16 mouse cellular contexts compared by ENCODE assay signal in genomic region chr5:33009301-33009700, GRCm38 (mm10). TPM values are rescaled to one million over a fixed set of nuclear protein-coding genes. Genes with fewer than 3 reads are reported as not detected.
DNase-seq lines count a peak whose midpoint lies in the region; ATAC-seq lines count a peak whose summit lies in the region.
"Had no signal": no experiment of that assay in that cellular context is flagged by ENCODE, and none has a peak within 500 bp of the region (broad histone marks: within the 10 kb centered on the region; RNA-seq: fewer than 3 reads in every experiment).

No protein-coding gene starts in this region.

- no peaks in the 10 kb centered on the region for H3K79me2 ChIP-seq in macrophage (ENCODE audit: inconsistent target)

- no peak for DNase-seq in forebrain, embryonic 10.5 days (ENCODE audit: extremely low spot score, low spot score)
- no peak for DNase-seq in liver, embryonic 11.5 days (ENCODE audit: low spot score)
- DNase-seq in R1 (ENCODE audit: low read depth, low spot score) = peak; percentile 44
- no peak for DNase-seq in spleen, postnatal 4 days (ENCODE audit: low spot score in 2 of 2)
- DNase-seq: B cell, adult 2 months; gastrocnemius, postnatal 36 days; heart, postnatal 14 days had no signal

- no peak overlapping the region for H3K9ac ChIP-seq in forebrain, embryonic 12.5 days
- H3K9ac ChIP-seq in liver, embryonic 15.5 days = no peak overlapping the region
- no peak overlapping the region for H3K9ac ChIP-seq in liver, embryonic 11.5 days (ENCODE audit: low read depth, low read length)
- H3K9ac ChIP-seq: forebrain, embryonic 15.5 days; heart, embryonic 15.5 days; hindbrain, embryonic 14.5 days had no signal

- no peak overlapping the region for H3K4me3 ChIP-seq in forebrain, embryonic 10.5 days
- no peak overlapping the region for H3K4me3 ChIP-seq in forebrain, embryonic 12.5 days (replicated peaks)
- H3K4me3 ChIP-seq in liver, embryonic 15.5 days (replicated peaks) = no peak overlapping the region
- no peak overlapping the region for H3K4me3 ChIP-seq in liver, embryonic 11.5 days (ENCODE audit: low read depth, low read length)
- no peak overlapping the region for H3K4me3 ChIP-seq in macrophage (ENCODE audit: inconsistent target)
- H3K4me3 ChIP-seq: embryonic facial prominence, embryonic 10.5 days; forebrain, embryonic 15.5 days; heart, embryonic 15.5 days had no signal

- no peak overlapping the region for H3K4me2 ChIP-seq in forebrain, embryonic 12.5 days
- no peak overlapping the region for H3K4me2 ChIP-seq in liver, embryonic 15.5 days
- no peak overlapping the region for H3K4me2 ChIP-seq in liver, embryonic 11.5 days
- H3K4me2 ChIP-seq: forebrain, embryonic 15.5 days; heart, embryonic 11.5 days; heart, embryonic 15.5 days; hindbrain, embryonic 14.5 days had no signal

- H3K27me3 ChIP-seq in forebrain, embryonic 10.5 days (ENCODE audit: poor library complexity, severe bottlenecking) = peaks cover 25% of the 10 kb centered on the region
- H3K27me3 ChIP-seq in forebrain, embryonic 12.5 days = 0 out of 2 replicates have a peak, but pooled peaks cover 9% of the 10 kb centered on the region
- peaks cover 19% of the 10 kb centered on the region; the same call in 1 of the 2 replicates for H3K27me3 ChIP-seq in liver, embryonic 15.5 days
- H3K27me3 ChIP-seq in liver, embryonic 11.5 days (replicated peaks; ENCODE audit: control insufficient read depth, insufficient read depth, low read length) = no peaks in the 10 kb centered on the region
- H3K27me3 ChIP-seq: forebrain, embryonic 15.5 days; heart, embryonic 15.5 days had no signal

- H3K9me3 ChIP-seq in forebrain, embryonic 10.5 days = no peaks in the 10 kb centered on the region
- H3K9me3 ChIP-seq in forebrain, embryonic 12.5 days = no peaks in the 10 kb centered on the region
- H3K9me3 ChIP-seq in liver, embryonic 15.5 days (replicated peaks) = no peaks in the 10 kb centered on the region
- no peaks in the 10 kb centered on the region for H3K9me3 ChIP-seq in liver, embryonic 11.5 days (ENCODE audit: control insufficient read depth, low read length)
- H3K9me3 ChIP-seq: embryonic facial prominence, embryonic 10.5 days; forebrain, embryonic 15.5 days; heart, embryonic 15.5 days had no signal

- 0 out of 2 replicates have a peak overlapping the region, but pooled peaks have one; percentile 25 for H3K27ac ChIP-seq in forebrain, embryonic 10.5 days
- no peak overlapping the region for H3K27ac ChIP-seq in forebrain, embryonic 12.5 days
- H3K27ac ChIP-seq in liver, embryonic 15.5 days (replicated peaks) = peak overlapping the region; percentile 19; the same call in 1 of the 2 replicates
- no peak overlapping the region for H3K27ac ChIP-seq in liver, embryonic 11.5 days (ENCODE audit: low read depth, low read length)
- peak overlapping the region; percentile 85 for H3K27ac ChIP-seq in macrophage
- H3K27ac ChIP-seq: embryonic facial prominence, embryonic 10.5 days; forebrain, embryonic 15.5 days; heart, embryonic 15.5 days had no signal

- peaks cover 43% of the 10 kb centered on the region for H3K4me1 ChIP-seq in forebrain, embryonic 10.5 days
- H3K4me1 ChIP-seq in forebrain, embryonic 12.5 days = peaks cover 42% of the 10 kb centered on the region
- peaks cover 4% of the 10 kb centered on the region; the same call in 1 of the 2 replicates for H3K4me1 ChIP-seq in liver, embryonic 15.5 days (replicated peaks)
- 0 out of 2 replicates have a peak, but pooled peaks cover 4% of the 10 kb centered on the region for H3K4me1 ChIP-seq in liver, embryonic 11.5 days (replicated peaks; ENCODE audit: control insufficient read depth, insufficient read depth, low read length)

- H3K36me3 ChIP-seq in forebrain, embryonic 10.5 days (replicated peaks) = no peaks in the 10 kb centered on the region
- H3K36me3 ChIP-seq in forebrain, embryonic 12.5 days (replicated peaks) = no peaks in the 10 kb centered on the region
- no peaks in the 10 kb centered on the region for H3K36me3 ChIP-seq in liver, embryonic 15.5 days (replicated peaks)
- no peaks in the 10 kb centered on the region for H3K36me3 ChIP-seq in liver, embryonic 11.5 days (ENCODE audit: control insufficient read depth, insufficient read depth, low read length)
- H3K36me3 ChIP-seq in macrophage (ENCODE audit: inconsistent target) = no peaks in the 10 kb centered on the region
- H3K36me3 ChIP-seq: embryonic facial prominence, embryonic 10.5 days; forebrain, embryonic 15.5 days; heart, embryonic 15.5 days had no signal

- whole genome bisulfite sequencing in forebrain, embryonic 10.5 days = 63% methylated on average over 2 of the region's 2 CpGs
- 59% methylated on average over 2 of the region's 2 CpGs for WGBS in forebrain, embryonic 12.5 days
- 46% methylated on average over 2 of the region's 2 CpGs for WGBS in liver, embryonic 15.5 days (ENCODE audit: insufficient replicate concordance)
- 63% methylated on average over 2 of the region's 2 CpGs for whole genome bisulfite sequencing in liver, embryonic 11.5 days
- WGBS in macrophage (ENCODE audit: missing documents) = 88% methylated on average over 2 of the region's 2 CpGs

- no peak for ATAC-seq in forebrain, embryonic 12.5 days (ENCODE audit: low FRiP score)
- no peak for ATAC-seq in liver, embryonic 15.5 days (ENCODE audit: insufficient read depth)
- ATAC-seq in liver, embryonic 11.5 days (replicated peaks; ENCODE audit: low FRiP score) = no peak
- ATAC-seq: CD4-positive, CD25-positive, alpha-beta regulatory T cell, adult 4 months; forebrain, embryonic 15.5 days had no signal

RNA-seq across cellular contexts. Expression of gene Ywhah, which starts 9.3 kb away (rescaled TPM):
- 440 and 451 TPM in 2 replicates for polyA plus RNA-seq in forebrain, embryonic 10.5 days (2016; fragmentation: Nextera tagmentation; extraction: Ambion mirVana)
- polyA plus RNA-seq in forebrain, embryonic 12.5 days (2016; fragmentation: Nextera tagmentation; extraction: Ambion mirVana) = 453 and 463 TPM in 2 replicates
- polyA plus RNA-seq in liver, embryonic 15.5 days (2015; fragmentation: Nextera tagmentation; extraction: Ambion mirVana) = 195 and 201 TPM in 2 replicates
- 361 and 380 TPM in 2 replicates for polyA plus RNA-seq in liver, embryonic 11.5 days (2014; fragmentation: Nextera tagmentation; extraction: Ambion mirVana)
- 100 to 1,000 TPM in 17 of 26 experiments, 10 to 100 TPM in 9; 50.8 to 209 (median 111) TPM for total RNA-seq in macrophage (2018; cell fraction: chromatin; rRNA removed)
- 100 to 1,000 TPM; 225 to 402 (median 294) TPM for total RNA-seq in macrophage (2018; cell fraction: cytosol; rRNA removed)
- 100 to 1,000 TPM in 25 of 26 experiments, 10 to 100 TPM in 1; 90.1 to 310 (median 159) TPM for total RNA-seq in macrophage (2018; cell fraction: nucleus; rRNA removed)
- 285 to 859 TPM (median 563 TPM) in 3 replicates for polyA plus RNA-seq in macrophage (2018)

Comparison
In these comparisons a context has a peak if more than half of its experiments do, and no peak if none do; other contexts are left out.
1. H3K27ac ChIP-seq: peak in forebrain, embryonic 10.5 days (single experiment), liver, embryonic 15.5 days (single experiment) and macrophage (single experiment); none in forebrain, embryonic 12.5 days (single experiment) and liver, embryonic 11.5 days (single experiment).